Mouse (Mus musculus): ENCODE data around the gene Cela3b. TPM values are rescaled to one million over a fixed set of nuclear protein-coding genes. Genes with fewer than 3 reads are reported as not detected.
A peak's percentile ranks its signal among the peaks of the same experiment; 100 is the strongest.
"Not testable (repeated sequence)": the region's sequence is repeated elsewhere in the genome, so short reads cannot be mapped to it uniquely, and the experiment has no call there.

Cela3b gene
- polyA plus RNA-seq, 1 experiment from 2014 or later, result 232 TPM

GRCm38 (mm10) chr4:137445881-137446280 lies 15.5 kb upstream of the Cela3b start:
- no peak overlapping the region for H3K4me3 ChIP-seq (replicated peaks)
- no peak overlapping the region for H3K9ac ChIP-seq
- ATAC-seq (ENCODE audit: insufficient read depth, low FRiP score, low read depth), result no peak
- no peaks in the 10 kb centered on the region for H3K36me3 ChIP-seq
- WGBS, result 85% methylated on average over 4 of the region's 4 CpGs
- peaks cover 17% of the 10 kb centered on the region for H3K4me1 ChIP-seq
- H3K27me3 ChIP-seq (replicated peaks), result no peaks in the 10 kb centered on the region
- H3K9me3 ChIP-seq, result no peaks in the 10 kb centered on the region
- H3K4me2 ChIP-seq, result no peak overlapping the region
- H3K27ac ChIP-seq, result no peak overlapping the region

- Histone ChIP-seq H3K9ac (no peak overlapping the region), H3K27ac (no peak overlapping the region), H3K4me3 (replicated peaks) (no peak overlapping the region), H3K27me3 (replicated peaks) (no peaks in the 10 kb centered on the region), H3K4me2 (no peak overlapping the region), H3K4me1 (peaks cover 7% of the 10 kb centered on the region), H3K9me3 (no peaks in the 10 kb centered on the region), H3K36me3 (no peaks in the 10 kb centered on the region)
- ATAC-seq (ENCODE audit: insufficient read depth, low FRiP score, low read depth), result no peak
- WGBS, result 10% methylated on average over 5 of the region's 5 CpGs
Observed at GRCm38 (mm10) chr4:137443625-137444024, 13.3 kb upstream of the Cela3b start.

DNA sequence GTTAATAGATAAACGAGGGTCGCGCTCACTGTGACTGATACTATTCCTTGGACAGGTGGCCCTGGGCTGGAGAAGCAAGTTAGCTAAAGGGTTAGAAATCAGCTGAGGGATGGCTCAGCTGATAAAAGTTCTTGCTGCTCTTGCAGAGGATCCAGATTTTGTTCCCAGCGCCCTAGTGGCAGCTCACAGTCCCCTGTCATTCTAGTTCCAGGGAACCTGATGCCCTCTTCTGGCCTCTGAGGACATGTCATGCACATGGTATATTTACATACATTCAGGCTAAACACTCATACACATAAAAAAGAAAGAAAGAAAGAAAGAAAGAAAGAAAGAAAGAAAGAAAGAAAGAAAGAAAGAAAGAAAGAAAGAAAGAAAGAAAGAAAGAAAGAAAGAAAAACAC lies 11.0 kb upstream of the Cela3b start:
- H3K27me3 ChIP-seq (replicated peaks), result no peaks in the 10 kb centered on the region
- H3K9me3 ChIP-seq, result no peaks in the 10 kb centered on the region
- H3K9ac ChIP-seq, result no peak overlapping the region
- H3K4me1 ChIP-seq, result no peaks in the 10 kb centered on the region
- no peak for ATAC-seq (ENCODE audit: insufficient read depth, low FRiP score, low read depth)
- no peak overlapping the region for H3K27ac ChIP-seq
- no peaks in the 10 kb centered on the region for H3K36me3 ChIP-seq
- WGBS, result 76% methylated on average over 4 of the region's 4 CpGs
- H3K4me2 ChIP-seq, result no peak overlapping the region
- no peak overlapping the region for H3K4me3 ChIP-seq (replicated peaks)

- no peak overlapping the region for H3K9ac ChIP-seq
Observed at GRCm38 (mm10) chr4:137438842-137439241, 8.5 kb upstream of the Cela3b start.

GRCm38 (mm10) chr4:137436979-137437669 lies 6.8 kb upstream of the Cela3b start:
- H3K36me3 ChIP-seq, result no peaks in the 10 kb centered on the region
- H3K9me3 ChIP-seq, result no peaks in the 10 kb centered on the region
- no peak overlapping the region for H3K9ac ChIP-seq
- H3K4me1 ChIP-seq, result no peaks in the 10 kb centered on the region
- WGBS, result 81% methylated on average over 8 of the region's 8 CpGs
- H3K27me3 ChIP-seq (replicated peaks), result no peaks in the 10 kb centered on the region
- no peak overlapping the region for H3K4me2 ChIP-seq
- no peak overlapping the region for H3K4me3 ChIP-seq (replicated peaks)
- H3K27ac ChIP-seq, result no peak overlapping the region
- ATAC-seq (ENCODE audit: insufficient read depth, low FRiP score, low read depth), result no peak; the same call in 1 of the 2 replicates

More at GRCm38 (mm10) chr4:137438842-137439241, 8.5 kb upstream of the Cela3b start:
- H3K4me1 ChIP-seq, result no peaks in the 10 kb centered on the region
- WGBS, result 85% methylated on average over 8 of the region's 8 CpGs
- no peaks in the 10 kb centered on the region for H3K27me3 ChIP-seq (replicated peaks)
- peak; percentile 75; the same call in 1 of the 2 replicates for ATAC-seq (ENCODE audit: insufficient read depth, low FRiP score, low read depth)
- no peak overlapping the region for H3K4me3 ChIP-seq (replicated peaks)
- H3K9me3 ChIP-seq, result no peaks in the 10 kb centered on the region
- 0 out of 2 replicates have a peak overlapping the region, but pooled peaks have one; percentile 6 for H3K27ac ChIP-seq
- no peaks in the 10 kb centered on the region for H3K36me3 ChIP-seq
- no peak overlapping the region for H3K4me2 ChIP-seq

DNA sequence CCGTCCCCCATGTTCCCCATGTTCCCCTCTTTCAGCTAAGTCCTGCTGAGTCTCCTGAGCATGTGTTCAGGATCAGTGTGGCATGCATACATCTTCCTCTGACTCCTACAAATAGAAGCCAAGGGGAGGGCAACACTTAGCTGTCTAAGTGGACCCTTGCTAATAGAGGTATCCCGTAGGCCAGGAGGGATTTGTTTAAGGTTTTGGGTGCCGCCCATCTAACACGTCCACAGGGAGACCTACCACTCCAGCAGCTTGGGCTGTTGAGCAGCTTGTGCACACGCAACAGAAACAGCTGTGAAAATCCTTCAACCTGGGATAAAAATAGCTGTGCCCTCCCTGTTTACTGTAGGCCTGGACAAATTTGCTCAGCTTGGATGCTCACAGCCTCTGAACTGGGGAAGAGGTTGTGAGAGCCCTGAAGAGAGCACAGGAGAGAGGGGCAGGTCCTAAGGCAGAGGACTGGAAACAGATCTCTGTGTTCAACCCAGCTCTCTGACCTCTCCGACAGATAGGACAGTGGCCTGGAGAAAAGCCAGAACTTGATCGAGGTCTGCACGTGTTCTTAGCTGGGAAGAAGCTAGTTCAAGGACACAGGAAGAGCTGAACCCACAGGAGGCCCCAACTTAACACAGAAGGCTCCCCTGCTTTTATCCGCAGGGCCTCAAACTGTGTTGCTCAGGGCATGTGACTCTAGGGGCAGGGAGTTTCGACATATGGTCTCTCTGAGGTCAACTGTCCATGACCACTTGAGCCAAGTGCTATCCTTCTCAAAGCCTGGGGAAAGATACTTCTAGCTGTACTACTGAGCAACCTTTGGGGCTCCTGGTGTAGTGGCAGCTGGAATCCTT lies 2.6 kb upstream of the Cela3b start:
- WGBS, result 59% methylated on average over 10 of the region's 10 CpGs
- peak; percentile 65; the same call in 1 of the 2 replicates for ATAC-seq (ENCODE audit: insufficient read depth, low FRiP score, low read depth)
- not testable (repeated sequence) for H3K4me1 ChIP-seq; H3K9me3 ChIP-seq; H3K9ac ChIP-seq; H3K27me3 ChIP-seq (replicated peaks); H3K4me3 ChIP-seq (replicated peaks); H3K4me2 ChIP-seq; H3K36me3 ChIP-seq
- peak overlapping the region; percentile 63 for H3K27ac ChIP-seq

GRCm38 (mm10) chr4:137417712-137418564 lies 12.4 kb downstream of the Cela3b start:
- Histone ChIP-seq H3K9ac (no peak overlapping the region), H3K27me3 (replicated peaks) (no peaks in the 10 kb centered on the region), H3K4me3 (replicated peaks) (no peak overlapping the region), H3K4me2 (no peak overlapping the region), H3K27ac (no peak overlapping the region), H3K36me3 (no peaks in the 10 kb centered on the region), H3K9me3 (no peaks in the 10 kb centered on the region), H3K4me1 (no peaks in the 10 kb centered on the region)
- peak; percentile 54; the same call in 1 of the 2 replicates for ATAC-seq (ENCODE audit: insufficient read depth, low FRiP score, low read depth)
- WGBS, result 53% methylated on average over 11 of the region's 11 CpGs

GRCm38 (mm10) chr4:137414936-137415335 lies 15.4 kb downstream of the Cela3b start:
- H3K4me1 ChIP-seq, result no peaks in the 10 kb centered on the region
- 72% methylated on average over 1 of the region's 1 CpGs for WGBS
- no peak overlapping the region for H3K4me2 ChIP-seq
- no peaks in the 10 kb centered on the region for H3K36me3 ChIP-seq
- no peak overlapping the region for H3K4me3 ChIP-seq (replicated peaks)
- no peak for ATAC-seq (ENCODE audit: insufficient read depth, low FRiP score, low read depth)
- no peaks in the 10 kb centered on the region for H3K9me3 ChIP-seq
- H3K27me3 ChIP-seq (replicated peaks), result no peaks in the 10 kb centered on the region
- H3K27ac ChIP-seq, result no peak overlapping the region
- no peak overlapping the region for H3K9ac ChIP-seq

DNA sequence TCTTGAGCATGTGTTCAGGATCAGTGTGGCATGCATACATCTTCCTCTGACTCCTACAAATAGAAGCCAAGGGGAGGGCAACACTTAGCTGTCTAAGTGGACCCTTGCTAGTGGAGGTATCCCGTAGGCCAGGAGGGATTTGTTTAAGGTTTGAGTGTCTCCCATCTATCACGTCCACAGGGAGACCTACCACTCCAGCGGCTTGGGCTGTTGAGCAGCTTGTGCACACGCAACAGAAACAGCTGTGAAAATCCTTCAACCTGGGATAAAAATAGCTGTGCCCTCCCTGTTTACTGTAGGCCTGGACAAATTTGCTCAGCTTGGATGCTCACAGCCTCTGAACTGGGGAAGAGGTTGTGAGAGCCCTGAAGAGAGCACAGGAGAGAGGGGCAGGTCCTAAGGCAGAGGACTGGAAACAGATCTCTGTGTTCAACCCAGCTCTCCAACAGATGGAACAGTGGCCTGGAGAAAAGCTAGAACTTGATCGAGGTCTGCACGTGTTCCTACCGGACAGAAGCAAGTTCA lies 18.1 kb downstream of the Cela3b start:
- not testable (repeated sequence) for H3K9ac ChIP-seq; H3K4me2 ChIP-seq; H3K36me3 ChIP-seq; H3K27me3 ChIP-seq (replicated peaks); H3K9me3 ChIP-seq; H3K27ac ChIP-seq; H3K4me3 ChIP-seq (replicated peaks); H3K4me1 ChIP-seq
- peak; percentile 76 for ATAC-seq (ENCODE audit: insufficient read depth, low FRiP score, low read depth)
- 54% methylated on average over 7 of the region's 7 CpGs for WGBS

DNA sequence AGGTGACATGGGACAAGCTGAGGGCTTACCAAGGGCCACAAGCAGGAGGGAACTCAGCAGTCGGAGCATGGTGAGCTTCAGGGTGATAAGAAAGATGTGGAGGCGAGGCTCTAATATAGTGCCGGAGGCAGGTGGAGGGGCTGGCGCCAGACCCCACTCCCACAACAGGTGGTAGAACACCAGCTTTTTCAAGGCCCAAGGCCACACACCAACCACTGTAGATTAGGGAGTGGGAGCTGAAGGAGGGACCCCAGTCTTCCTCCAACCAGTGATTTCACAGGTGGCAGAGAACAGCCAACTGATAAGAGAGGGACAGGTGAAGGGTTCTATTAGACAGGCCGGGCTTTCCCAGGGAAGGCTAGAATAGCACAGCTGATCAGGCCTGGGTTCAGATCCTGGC lies 20.6 kb downstream of the Cela3b start, which contains the start of gene Cela3a:
Gene Cela3a (minus strand): TSS at position 101 of the 400 bp plus-strand sequence.
- ATAC-seq (ENCODE audit: insufficient read depth, low FRiP score, low read depth), result no peak
- 85% methylated on average over 5 of the region's 5 CpGs for WGBS

DNA sequence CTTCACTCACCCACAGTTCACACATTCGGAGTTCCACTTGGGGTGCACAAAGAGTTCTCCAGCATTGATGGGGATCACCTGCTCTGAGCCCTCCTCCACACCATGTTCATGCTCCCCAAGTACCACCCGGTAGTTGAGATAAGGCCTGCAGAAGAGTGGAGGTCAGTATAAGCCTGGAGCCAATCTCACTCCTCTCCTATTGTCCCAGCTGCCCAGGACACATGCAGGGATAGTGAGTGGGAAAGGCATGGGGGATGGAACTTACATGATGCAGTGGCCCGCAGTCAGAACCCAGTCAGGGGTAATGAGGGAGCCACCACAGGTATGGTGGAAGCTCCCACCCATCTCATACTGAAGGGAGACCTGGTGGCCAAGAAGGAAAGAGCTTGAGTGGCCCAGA lies 24.8 kb downstream of the Cela3b start:
- Histone ChIP-seq H3K4me2 (no peak overlapping the region), H3K27me3 (replicated peaks) (no peaks in the 10 kb centered on the region), H3K9ac (no peak overlapping the region), H3K9me3 (no peaks in the 10 kb centered on the region), H3K4me3 (replicated peaks) (no peak overlapping the region), H3K27ac (no peak overlapping the region), H3K4me1 (no peaks in the 10 kb centered on the region), H3K36me3 (no peaks in the 10 kb centered on the region)
- ATAC-seq (ENCODE audit: insufficient read depth, low FRiP score, low read depth), result no peak
- 81% methylated on average over 3 of the region's 3 CpGs for WGBS

More for the DNA sequence above, 20.6 kb downstream of the Cela3b start, which contains the start of gene Cela3a:
- Histone ChIP-seq H3K4me3 (replicated peaks) (no peak within 1 kb of the TSS), H3K36me3 (no peaks in the 10 kb centered on the region), H3K4me1 (no peaks in the 10 kb centered on the region), H3K9me3 (no peaks in the 10 kb centered on the region), H3K27ac (no peak within 1 kb of the TSS), H3K4me2 (no peak within 1 kb of the TSS), H3K9ac (no peak within 1 kb of the TSS), H3K27me3 (replicated peaks) (no peaks in the 10 kb centered on the region)

Measured in stomach, embryonic 15.5 days (tissue).